Mouse (Mus musculus): Measurements from ENCODE around the gene Rps17.

DNA sequence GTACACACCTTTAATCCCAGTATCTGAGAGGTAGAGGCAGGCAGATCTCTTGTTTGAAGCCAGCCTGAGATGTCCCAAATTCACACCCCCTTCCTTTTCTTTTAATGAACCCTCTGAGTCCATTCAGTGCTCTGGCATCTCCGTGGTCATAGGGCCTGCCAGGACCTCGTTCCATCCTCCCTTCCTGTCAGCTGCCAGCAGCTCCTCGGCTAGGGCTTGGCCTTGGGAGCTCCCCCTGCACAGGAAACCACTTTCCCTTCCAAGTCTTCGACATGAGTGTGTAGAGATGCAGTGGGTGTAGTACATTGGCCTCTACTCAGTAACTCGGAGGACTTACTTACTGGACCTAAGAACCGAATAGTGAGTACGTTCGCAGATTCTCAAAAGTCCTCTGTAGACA lies 29.5 kb downstream of the Rps17 start:
- TF ChIP-seq CTCF (IDR thresholded peaks at IDR 0.05) (no peak), POLR2A (IDR thresholded peaks at IDR 0.05; ENCODE audit: insufficient read depth, low read depth, low read length) (no peak)

All from heart, adult 2 months (tissue).